Mouse (Mus musculus): ENCODE measurements around the gene Grin2b.

DNA sequence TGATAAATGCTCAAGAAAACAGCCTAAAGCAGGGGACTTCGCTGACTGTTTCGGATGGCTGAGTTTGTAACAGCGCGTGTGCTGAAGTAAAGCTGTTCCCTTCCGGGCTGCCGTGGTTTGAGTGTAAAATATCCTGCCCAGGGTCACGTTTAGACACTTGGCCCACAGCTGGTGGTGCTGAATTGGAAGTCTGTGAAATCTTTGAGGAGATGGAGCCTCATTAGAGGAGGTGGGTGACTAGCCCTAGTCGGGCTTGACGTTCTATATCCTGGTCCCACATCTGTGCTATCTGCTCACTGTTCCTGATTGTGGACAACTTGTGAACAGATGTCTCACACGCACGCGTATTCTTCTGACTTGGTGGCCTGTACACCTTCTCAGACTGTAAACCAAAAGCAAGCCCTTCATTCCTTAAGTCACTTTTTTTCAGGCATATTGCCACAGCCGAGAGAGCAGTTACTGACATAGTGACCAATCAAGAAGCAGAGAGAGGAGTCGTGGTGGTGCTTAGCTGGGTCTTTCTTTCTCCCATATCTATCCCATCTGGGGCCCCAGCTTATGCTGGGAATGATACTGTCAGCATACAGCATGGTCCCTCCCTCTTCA is 493.1 kb downstream of the Grin2b start:
- TF ChIP-seq CTCF (IDR thresholded peaks at IDR 0.05; ENCODE audit: borderline replicate concordance, insufficient read depth, low read depth, low read length) (no peak), POLR2A (IDR thresholded peaks at IDR 0.05; ENCODE audit: borderline replicate concordance, insufficient read depth, low read length) (no peak)

Data from cerebellum, adult 2 months (tissue).